Mouse (Mus musculus) forebrain, embryonic 16.5 days (tissue): ENCODE data around the gene Ccdc60. TPM values are rescaled to one million over a fixed set of nuclear protein-coding genes. Genes with fewer than 3 reads are reported as not detected.
A peak's percentile ranks its signal among the peaks of the same experiment; 100 is the strongest.

Experiments
- ATAC-seq: fragments of 200-750 bp; cut with Nextera tagmentation; 2 replicates; pipeline ENCODE4 v1.8.0; 2017; ENCODE audit warnings: mild to moderate bottlenecking, moderate library complexity
- H3K27ac ChIP-seq: fragments of 300-500 bp; sonication (generic); 2 replicates; pipeline ENCODE4 v1.5.1; 2014; ENCODE audit warnings: low read length, control low read depth
- H3K27me3 ChIP-seq: fragments of 300-500 bp; sonication (generic); replicated peaks from 2 replicates; pipeline ENCODE4 v1.6.1; 2014; ENCODE audit warnings: low read length; ENCODE audit not compliant: control insufficient read depth, insufficient read depth
- H3K36me3 ChIP-seq: fragments of 300-500 bp; sonication (generic); 2 replicates; pipeline ENCODE4 v1.6.1; 2014; ENCODE audit not compliant: control insufficient read depth, insufficient read depth
- H3K4me1 ChIP-seq: fragments of 300-500 bp; sonication (generic); replicated peaks from 2 replicates; pipeline ENCODE4 v1.6.1; 2014; ENCODE audit warnings: low read length; ENCODE audit not compliant: control insufficient read depth, insufficient read depth
- H3K4me2 ChIP-seq: fragments of 300-500 bp; sonication (generic); 2 replicates; pipeline ENCODE4 v1.6.1; 2014; ENCODE audit warnings: mild to moderate bottlenecking, low read length, control low read depth
- H3K4me3 ChIP-seq: fragments of 300-500 bp; sonication (generic); replicated peaks from 2 replicates; pipeline ENCODE4 v1.5.1; 2014; ENCODE audit warnings: mild to moderate bottlenecking, low read length, control low read depth
- H3K9ac ChIP-seq: fragments of 300-500 bp; sonication (generic); replicated peaks from 2 replicates; pipeline ENCODE4 v1.6.1; 2014; ENCODE audit warnings: low read depth, low read length, control low read depth
- H3K9me3 ChIP-seq: fragments of 300-500 bp; sonication (generic); 2 replicates; pipeline ENCODE4 v1.6.1; 2016; ENCODE audit warnings: low read length; ENCODE audit not compliant: control insufficient read depth
- WGBS: fragments of 180-500 bp; shearing (Covaris S2); extraction: QIAGEN DNeasy Blood & Tissue Kit; methylation state at CpG from one replicate; pipeline ENCODE4 v1.1.7; 2014; 5-methylcytosine and 5-hydroxymethylcytosine counted together
- polyA plus RNA-seq: library from polyadenylated mRNA; unstranded; fragments of >200 nt; fragmentation: Nextera tagmentation; extraction: Ambion mirVana; gene quantifications from 2 replicates; pipeline ENCODE4 v1.2.1, GENCODE M21; 2015

Ccdc60 gene
- polyA plus RNA-seq, 1 experiment from 2014 or later, result 0.92 TPM

- Histone ChIP-seq H3K27ac (no peak overlapping the region), H3K9ac (no peak overlapping the region), H3K36me3 (no peaks in the 10 kb centered on the region), H3K4me2 (no peak overlapping the region), H3K4me1 (peaks cover 7% of the 10 kb centered on the region), H3K9me3 (no peaks in the 10 kb centered on the region), H3K27me3 (no peaks in the 10 kb centered on the region), H3K4me3 (no peak overlapping the region)
- WGBS, result 93% methylated on average over 3 of the region's 3 CpGs
- ATAC-seq, result no peak
These were observed 66.9 kb downstream of the Ccdc60 start for GRCm38 (mm10) chr5:116221916-116222315.

GRCm38 (mm10) chr5:116219288-116219687 lies 69.5 kb downstream of the Ccdc60 start:
- Histone ChIP-seq H3K27me3 (no peaks in the 10 kb centered on the region), H3K4me2 (no peak overlapping the region), H3K4me1 (peaks cover 12% of the 10 kb centered on the region), H3K36me3 (no peaks in the 10 kb centered on the region), H3K9ac (no peak overlapping the region), H3K27ac (no peak overlapping the region), H3K4me3 (no peak overlapping the region), H3K9me3 (no peaks in the 10 kb centered on the region)
- 38% methylated on average over 7 of the region's 7 CpGs for WGBS
- ATAC-seq, result peak; percentile 61

GRCm38 (mm10) chr5:116212706-116213105 lies 76.1 kb downstream of the Ccdc60 start:
- no peak for ATAC-seq
- Histone ChIP-seq H3K9ac (no peak overlapping the region), H3K27me3 (no peaks in the 10 kb centered on the region), H3K4me1 (peaks cover 23% of the 10 kb centered on the region), H3K27ac (no peak overlapping the region), H3K4me2 (no peak overlapping the region), H3K9me3 (no peaks in the 10 kb centered on the region), H3K4me3 (no peak overlapping the region), H3K36me3 (no peaks in the 10 kb centered on the region)
- WGBS, result 63% methylated on average over 5 of the region's 5 CpGs

DNA sequence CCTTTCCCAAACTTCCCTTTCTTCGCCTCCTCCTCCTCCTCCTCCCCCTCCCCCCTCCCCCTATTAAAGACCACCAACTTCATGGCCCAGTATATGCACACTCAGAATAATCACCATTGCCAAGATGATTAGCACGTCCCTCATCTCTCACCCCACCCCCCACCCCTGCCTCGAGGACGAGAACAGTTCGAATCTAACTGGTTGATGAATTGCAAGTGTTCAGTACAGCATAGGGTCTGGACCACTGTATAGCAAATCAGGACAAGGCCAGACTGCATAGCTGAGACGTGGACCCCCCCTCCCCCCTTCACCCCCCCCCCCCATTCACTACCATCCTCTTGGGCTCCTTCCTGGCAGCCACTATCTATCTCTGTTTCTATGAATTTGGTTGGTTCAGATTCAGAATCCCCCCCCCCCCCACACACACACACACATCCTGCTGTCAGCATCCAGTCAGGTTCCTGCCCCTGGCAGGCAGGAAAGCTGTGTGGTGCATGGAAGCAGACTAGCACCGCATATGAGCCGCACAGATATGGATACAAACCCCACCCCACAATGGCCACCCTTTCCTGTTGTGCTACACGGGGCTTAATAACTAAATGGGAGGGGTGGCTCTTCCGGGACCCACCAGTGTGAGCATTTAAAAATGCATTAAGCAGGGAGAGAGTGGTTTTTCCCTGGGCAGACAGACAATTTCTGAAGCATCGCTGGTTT lies 79.2 kb downstream of the Ccdc60 start:
- H3K4me2 ChIP-seq, result no peak overlapping the region
- H3K9me3 ChIP-seq, result no peaks in the 10 kb centered on the region
- no peak overlapping the region for H3K27ac ChIP-seq
- no peaks in the 10 kb centered on the region for H3K36me3 ChIP-seq
- H3K9ac ChIP-seq, result no peak overlapping the region
- H3K4me1 ChIP-seq, result peaks cover 18% of the 10 kb centered on the region
- H3K4me3 ChIP-seq, result no peak overlapping the region
- WGBS, result 30% methylated on average over 11 of the region's 11 CpGs
- no peaks in the 10 kb centered on the region for H3K27me3 ChIP-seq
- peak; percentile 7; the same call in 1 of the 2 replicates for ATAC-seq

DNA sequence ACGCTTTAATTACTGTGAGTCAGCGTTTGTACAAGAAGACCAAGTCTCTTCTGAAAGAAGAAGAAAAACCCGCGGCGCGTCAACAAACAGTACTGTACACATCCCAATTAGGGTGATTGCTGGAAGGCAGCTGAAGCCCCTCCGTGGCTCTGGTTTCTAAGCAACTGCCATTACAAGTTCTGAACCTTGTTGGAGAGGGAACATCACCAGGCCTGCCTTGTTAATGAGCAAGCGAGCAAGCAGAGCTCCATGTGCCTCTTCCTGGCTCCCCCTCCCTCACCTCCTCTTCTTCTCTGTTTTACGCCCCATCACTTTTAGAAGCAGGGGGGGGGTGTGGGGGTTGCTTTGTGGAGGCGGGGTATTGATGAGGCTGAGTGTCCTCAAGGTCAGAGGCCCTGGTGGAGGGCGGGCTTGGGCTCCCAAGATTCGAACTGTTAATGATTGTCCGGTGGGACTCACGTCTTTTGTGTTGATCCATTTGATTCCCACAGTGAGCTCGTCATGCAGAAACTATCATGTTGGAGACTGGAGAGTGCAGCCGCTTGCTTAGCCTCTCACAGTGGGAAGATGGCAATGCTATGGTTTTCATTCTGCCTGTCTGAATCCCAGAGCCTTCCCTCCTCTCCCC lies 79.9 kb downstream of the Ccdc60 start:
- H3K4me2 ChIP-seq, result peak overlapping the region; percentile 8
- 7% methylated on average over 16 of the region's 16 CpGs for WGBS
- H3K4me3 ChIP-seq, result no peak overlapping the region
- H3K36me3 ChIP-seq, result no peaks in the 10 kb centered on the region
- peak overlapping the region; percentile 55 for H3K27ac ChIP-seq
- peaks cover 18% of the 10 kb centered on the region for H3K4me1 ChIP-seq
- H3K9me3 ChIP-seq, result no peaks in the 10 kb centered on the region
- H3K9ac ChIP-seq, result no peak overlapping the region
- H3K27me3 ChIP-seq, result no peaks in the 10 kb centered on the region
- peak; percentile 92 for ATAC-seq

GRCm38 (mm10) chr5:116202692-116203091 lies 86.1 kb downstream of the Ccdc60 start:
- 28% methylated on average over 5 of the region's 5 CpGs for WGBS
- no peaks in the 10 kb centered on the region for H3K36me3 ChIP-seq
- peak overlapping the region; percentile 27; the same call in 1 of the 2 replicates for H3K27ac ChIP-seq
- H3K9me3 ChIP-seq, result no peaks in the 10 kb centered on the region
- ATAC-seq, result peak; percentile 78
- H3K4me2 ChIP-seq, result no peak overlapping the region
- H3K4me1 ChIP-seq, result peaks cover 17% of the 10 kb centered on the region
- H3K9ac ChIP-seq, result no peak overlapping the region
- H3K4me3 ChIP-seq, result no peak overlapping the region
- H3K27me3 ChIP-seq, result no peaks in the 10 kb centered on the region

GRCm38 (mm10) chr5:116194499-116194898 lies 94.3 kb downstream of the Ccdc60 start:
- WGBS, result 41% methylated on average over 11 of the region's 11 CpGs
- H3K4me3 ChIP-seq, result no peak overlapping the region
- H3K9me3 ChIP-seq, result no peaks in the 10 kb centered on the region
- H3K27ac ChIP-seq, result no peak overlapping the region
- no peak overlapping the region for H3K4me2 ChIP-seq
- no peaks in the 10 kb centered on the region for H3K27me3 ChIP-seq
- H3K36me3 ChIP-seq, result no peaks in the 10 kb centered on the region
- ATAC-seq, result no peak
- no peaks in the 10 kb centered on the region; the same call in 1 of the 2 replicates for H3K4me1 ChIP-seq
- H3K9ac ChIP-seq, result no peak overlapping the region

GRCm38 (mm10) chr5:116192693-116193092 lies 96.1 kb downstream of the Ccdc60 start:
- Histone ChIP-seq H3K4me3 (no peak overlapping the region), H3K4me1 (no peaks in the 10 kb centered on the region; the same call in 1 of the 2 replicates), H3K36me3 (no peaks in the 10 kb centered on the region), H3K9me3 (no peaks in the 10 kb centered on the region), H3K27ac (no peak overlapping the region), H3K4me2 (no peak overlapping the region), H3K9ac (no peak overlapping the region), H3K27me3 (no peaks in the 10 kb centered on the region)
- no peak for ATAC-seq
- 71% methylated on average over 9 of the region's 9 CpGs for WGBS

GRCm38 (mm10) chr5:116191596-116191995 lies 97.2 kb downstream of the Ccdc60 start:
- Histone ChIP-seq H3K27me3 (no peaks in the 10 kb centered on the region), H3K4me2 (no peak overlapping the region), H3K4me3 (no peak overlapping the region), H3K9me3 (no peaks in the 10 kb centered on the region), H3K4me1 (no peaks in the 10 kb centered on the region; the same call in 1 of the 2 replicates), H3K27ac (no peak overlapping the region), H3K9ac (no peak overlapping the region), H3K36me3 (no peaks in the 10 kb centered on the region)
- WGBS, result 55% methylated on average over 3 of the region's 3 CpGs
- no peak for ATAC-seq
